Mouse (Mus musculus) midbrain, embryonic 13.5 days (tissue): ENCODE measurements at regions not wholly inside any gene's neighbourhood (a gene's known extent, or its start where the extent isn't known, plus 50 kb on each side); places are given as distances from the start of the nearest gene placed in this dataset.

Source experiments
- ATAC-seq: fragments of 200-750 bp; cut with Nextera tagmentation; 2 replicates; pipeline ENCODE4 v1.8.0; 2017; ENCODE audit warnings: mild to moderate bottlenecking, moderate TSS enrichment, moderate library complexity
- H3K27ac ChIP-seq: fragments of 300-500 bp; sonication (generic); 2 replicates; pipeline ENCODE4 v1.5.1; 2015; ENCODE audit warnings: inconsistent platforms, mild to moderate bottlenecking, moderate library complexity
- H3K27me3 ChIP-seq: fragments of 300-500 bp; sonication (generic); 2 replicates; pipeline ENCODE4 v1.6.1; 2015; ENCODE audit warnings: mild to moderate bottlenecking, inconsistent platforms
- H3K36me3 ChIP-seq: fragments of 300-500 bp; sonication (generic); 2 replicates; pipeline ENCODE4 v1.6.1; 2015; ENCODE audit warnings: mild to moderate bottlenecking, inconsistent platforms
- H3K4me1 ChIP-seq: fragments of 300-500 bp; sonication (generic); replicated peaks from 2 replicates; pipeline ENCODE4 v1.6.1; 2015; ENCODE audit warnings: inconsistent platforms
- H3K4me2 ChIP-seq: fragments of 300-500 bp; sonication (generic); replicated peaks from 2 replicates; pipeline ENCODE4 v1.6.1; 2015; ENCODE audit warnings: moderate library complexity, mild to moderate bottlenecking, inconsistent platforms
- H3K4me3 ChIP-seq: fragments of 300-500 bp; sonication (generic); replicated peaks from 2 replicates; pipeline ENCODE4 v1.5.1; 2015; ENCODE audit warnings: mild to moderate bottlenecking, inconsistent platforms
- H3K9ac ChIP-seq: fragments of 300-500 bp; sonication (generic); replicated peaks from 2 replicates; pipeline ENCODE4 v1.6.1; 2015; ENCODE audit warnings: mild to moderate bottlenecking, inconsistent platforms
- H3K9me3 ChIP-seq: fragments of 300-500 bp; sonication (generic); 2 replicates; pipeline ENCODE4 v1.6.1; 2016; ENCODE audit warnings: mild to moderate bottlenecking, inconsistent platforms
- WGBS: fragments of 180-500 bp; shearing (Covaris S2); methylation state at CpG from one replicate; pipeline ENCODE4 v1.1.7; 2015; 5-methylcytosine and 5-hydroxymethylcytosine counted together

- H3K9me3 ChIP-seq = no peaks in the 10 kb centered on the region
- no peak overlapping the region for H3K9ac ChIP-seq
- H3K27me3 ChIP-seq = peaks cover 23% of the 10 kb centered on the region; the same call in 1 of the 2 replicates
- H3K4me3 ChIP-seq = no peak overlapping the region
- 0 out of 2 replicates have a peak, but pooled peaks cover 4% of the 10 kb centered on the region for H3K4me1 ChIP-seq
- no peaks in the 10 kb centered on the region for H3K36me3 ChIP-seq
- WGBS = 46% methylated on average over 14 of the region's 14 CpGs
- H3K27ac ChIP-seq = no peak overlapping the region
- ATAC-seq = no peak
- H3K4me2 ChIP-seq = peak overlapping the region; percentile 30; the same call in 1 of the 2 replicates
Measured at GRCm38 (mm10) chrX:166952528-166953189, 256.5 kb downstream of the Tmsb4x start.

- no peak for ATAC-seq
- H3K9me3 ChIP-seq = no peaks in the 10 kb centered on the region
- no peaks in the 10 kb centered on the region for H3K36me3 ChIP-seq
- H3K4me3 ChIP-seq = no peak overlapping the region
- no peak overlapping the region for H3K4me2 ChIP-seq
- no peak overlapping the region for H3K27ac ChIP-seq
- 93% methylated on average over 6 of the region's 6 CpGs for WGBS
- H3K27me3 ChIP-seq = peaks cover 17% of the 10 kb centered on the region; the same call in 1 of the 2 replicates
- 0 out of 2 replicates have a peak, but pooled peaks cover 4% of the 10 kb centered on the region for H3K4me1 ChIP-seq
- H3K9ac ChIP-seq = no peak overlapping the region
Measured at GRCm38 (mm10) chrX:166951011-166951410, 258.1 kb downstream of the Tmsb4x start.

GRCm38 (mm10) chrX:166945915-166946314 lies 263.2 kb downstream of the Tmsb4x start:
- no peaks in the 10 kb centered on the region for H3K36me3 ChIP-seq
- WGBS = 86% methylated on average over 1 of the region's 1 CpGs

GRCm38 (mm10) chrX:166945476-166945875 lies 263.6 kb downstream of the Tmsb4x start:
- no peak overlapping the region for H3K9ac ChIP-seq
- peaks cover 36% of the 10 kb centered on the region; the same call in 1 of the 2 replicates for H3K27me3 ChIP-seq
- ATAC-seq = no peak
- no peaks in the 10 kb centered on the region for H3K4me1 ChIP-seq
- WGBS = 78% methylated on average over 1 of the region's 1 CpGs
- H3K4me3 ChIP-seq = no peak overlapping the region
- no peaks in the 10 kb centered on the region for H3K9me3 ChIP-seq
- H3K36me3 ChIP-seq = no peaks in the 10 kb centered on the region
- no peak overlapping the region for H3K4me2 ChIP-seq
- H3K27ac ChIP-seq = no peak overlapping the region

More at GRCm38 (mm10) chrX:166945915-166946314, 263.2 kb downstream of the Tmsb4x start:
- ATAC-seq = no peak
- H3K4me3 ChIP-seq = no peak overlapping the region
- no peak overlapping the region for H3K27ac ChIP-seq
- H3K4me1 ChIP-seq = no peaks in the 10 kb centered on the region
- H3K27me3 ChIP-seq = peaks cover 36% of the 10 kb centered on the region; the same call in 1 of the 2 replicates
- H3K9me3 ChIP-seq = no peaks in the 10 kb centered on the region
- no peak overlapping the region for H3K4me2 ChIP-seq
- H3K9ac ChIP-seq = no peak overlapping the region

GRCm38 (mm10) chrX:166933766-166934165 lies 275.3 kb downstream of the Tmsb4x start:
- Histone ChIP-seq H3K4me1 (no peaks in the 10 kb centered on the region), H3K4me2 (no peak overlapping the region), H3K36me3 (no peaks in the 10 kb centered on the region), H3K27ac (no peak overlapping the region), H3K4me3 (no peak overlapping the region), H3K9me3 (no peaks in the 10 kb centered on the region), H3K9ac (no peak overlapping the region), H3K27me3 (peaks cover 43% of the 10 kb centered on the region)
- WGBS = 75% methylated on average over 2 of the region's 2 CpGs
- ATAC-seq = no peak

- Histone ChIP-seq H3K36me3 (no peaks in the 10 kb centered on the region), H3K9me3 (no peaks in the 10 kb centered on the region), H3K27ac (no peak overlapping the region), H3K4me1 (no peaks in the 10 kb centered on the region), H3K4me2 (no peak overlapping the region), H3K27me3 (peaks cover 34% of the 10 kb centered on the region; the same call in 1 of the 2 replicates), H3K9ac (no peak overlapping the region), H3K4me3 (no peak overlapping the region)
- ATAC-seq = no peak
Measured at GRCm38 (mm10) chrX:166932472-166932871, 276.6 kb downstream of the Tmsb4x start.

- H3K9ac ChIP-seq = no peak overlapping the region
- H3K4me1 ChIP-seq = no peaks in the 10 kb centered on the region
- H3K9me3 ChIP-seq = no peaks in the 10 kb centered on the region
- no peak overlapping the region for H3K4me2 ChIP-seq
- peaks cover 27% of the 10 kb centered on the region; the same call in 1 of the 2 replicates for H3K27me3 ChIP-seq
- WGBS = 53% methylated on average over 4 of the region's 4 CpGs
- H3K27ac ChIP-seq = no peak overlapping the region
- no peak overlapping the region for H3K4me3 ChIP-seq
- no peaks in the 10 kb centered on the region for H3K36me3 ChIP-seq
- no peak for ATAC-seq
Measured at GRCm38 (mm10) chrX:166931048-166931447, 278.1 kb downstream of the Tmsb4x start.

GRCm38 (mm10) chrX:166929716-166930420 lies 279.2 kb downstream of the Tmsb4x start:
- no peak overlapping the region for H3K27ac ChIP-seq
- peaks cover 35% of the 10 kb centered on the region; the same call in 1 of the 2 replicates for H3K27me3 ChIP-seq

GRCm38 (mm10) chrX:166915356-166915953 lies 293.7 kb downstream of the Tmsb4x start:
- Histone ChIP-seq H3K4me3 (no peak overlapping the region), H3K27ac (no peak overlapping the region), H3K36me3 (no peaks in the 10 kb centered on the region), H3K4me2 (no peak overlapping the region), H3K9ac (no peak overlapping the region), H3K4me1 (no peaks in the 10 kb centered on the region), H3K9me3 (no peaks in the 10 kb centered on the region), H3K27me3 (peaks cover 31% of the 10 kb centered on the region)
- WGBS = 70% methylated on average over 2 of the region's 2 CpGs
- no peak for ATAC-seq

More at GRCm38 (mm10) chrX:166929716-166930420, 279.2 kb downstream of the Tmsb4x start:
- Histone ChIP-seq H3K9me3 (no peaks in the 10 kb centered on the region), H3K4me2 (no peak overlapping the region), H3K4me3 (no peak overlapping the region), H3K36me3 (no peaks in the 10 kb centered on the region), H3K9ac (no peak overlapping the region), H3K4me1 (no peaks in the 10 kb centered on the region)
- 25% methylated on average over 6 of the region's 6 CpGs for WGBS
- ATAC-seq = peak; percentile 63; the same call in 1 of the 2 replicates

- Histone ChIP-seq H3K9me3 (no peaks in the 10 kb centered on the region), H3K27ac (no peak overlapping the region), H3K9ac (no peak overlapping the region), H3K4me3 (no peak overlapping the region), H3K4me1 (no peaks in the 10 kb centered on the region), H3K27me3 (peaks cover 35% of the 10 kb centered on the region), H3K36me3 (no peaks in the 10 kb centered on the region), H3K4me2 (no peak overlapping the region)
- WGBS = 73% methylated on average over 6 of the region's 6 CpGs
- ATAC-seq = no peak
Measured at GRCm38 (mm10) chrX:166906602-166907001, 302.5 kb downstream of the Tmsb4x start.

- H3K4me3 ChIP-seq = no peak overlapping the region
- H3K36me3 ChIP-seq = no peaks in the 10 kb centered on the region
- ATAC-seq = no peak
- no peak overlapping the region for H3K4me2 ChIP-seq
- no peaks in the 10 kb centered on the region for H3K9me3 ChIP-seq
- WGBS = 77% methylated on average over 6 of the region's 6 CpGs
- H3K9ac ChIP-seq = no peak overlapping the region
- H3K4me1 ChIP-seq = no peaks in the 10 kb centered on the region
- peaks cover 47% of the 10 kb centered on the region; the same call in 1 of the 2 replicates for H3K27me3 ChIP-seq
- no peak overlapping the region for H3K27ac ChIP-seq
Measured at GRCm38 (mm10) chrX:166900761-166901160, 308.4 kb downstream of the Tmsb4x start.

GRCm38 (mm10) chrX:166895199-166895598 lies 309.7 kb upstream of the Egfl6 start:
- no peak overlapping the region for H3K4me2 ChIP-seq
- H3K9ac ChIP-seq = no peak overlapping the region
- H3K36me3 ChIP-seq = no peaks in the 10 kb centered on the region
- H3K9me3 ChIP-seq = no peaks in the 10 kb centered on the region
- H3K27ac ChIP-seq = no peak overlapping the region
- H3K27me3 ChIP-seq = peaks cover 40% of the 10 kb centered on the region; the same call in 1 of the 2 replicates
- no peak for ATAC-seq
- no peak overlapping the region for H3K4me3 ChIP-seq
- WGBS = 83% methylated on average over 2 of the region's 2 CpGs
- H3K4me1 ChIP-seq = no peaks in the 10 kb centered on the region
